Mouse (Mus musculus) lung, embryonic 14.5 days (tissue): ENCODE measurements around the gene Trim5. TPM values are rescaled to one million over a fixed set of nuclear protein-coding genes. Genes with fewer than 3 reads are reported as not detected.

Experiments
- ATAC-seq: fragments of 200-750 bp; cut with Nextera tagmentation; 2 replicates; pipeline ENCODE4 v1.8.0; 2017; ENCODE audit warnings: mild to moderate bottlenecking, moderate TSS enrichment, moderate library complexity; ENCODE audit not compliant: insufficient read depth
- DNase-seq: peaks from one replicate; pipeline ENCODE4 v3.0.0-alpha.2; 2015
- H3K27ac ChIP-seq: fragments of 300-500 bp; sonication (generic); 2 replicates; pipeline ENCODE4 v1.5.1; 2014; ENCODE audit warnings: low read depth, mild to moderate bottlenecking, moderate library complexity
- H3K27me3 ChIP-seq: fragments of 300-500 bp; sonication (generic); 2 replicates; pipeline ENCODE4 v1.6.1; 2014; ENCODE audit warnings: low read length, control low read depth; ENCODE audit not compliant: insufficient read depth
- H3K36me3 ChIP-seq: fragments of 300-500 bp; sonication (generic); 2 replicates; pipeline ENCODE4 v1.6.1; 2014; ENCODE audit warnings: control low read depth; ENCODE audit not compliant: insufficient read depth
- H3K4me1 ChIP-seq: fragments of 300-500 bp; sonication (generic); 2 replicates; pipeline ENCODE4 v1.6.1; 2014; ENCODE audit warnings: antibody characterized with exemption, control low read depth; ENCODE audit not compliant: insufficient read depth
- H3K4me2 ChIP-seq: fragments of 300-500 bp; sonication (generic); 2 replicates; pipeline ENCODE4 v1.6.1; 2014; ENCODE audit warnings: mild to moderate bottlenecking
- H3K4me3 ChIP-seq: fragments of 300-500 bp; sonication (generic); 2 replicates; pipeline ENCODE4 v1.5.1; 2014; ENCODE audit warnings: low read depth, low read length
- H3K9ac ChIP-seq: fragments of 300-500 bp; sonication (generic); 2 replicates; pipeline ENCODE4 v1.6.1; 2014
- H3K9me3 ChIP-seq: fragments of 300-500 bp; sonication (generic); 2 replicates; pipeline ENCODE4 v1.6.1; 2016; ENCODE audit warnings: low read depth, low read length, control low read depth
- CTCF ChIP-seq: IDR thresholded peaks from 2 replicates; pipeline ENCODE4 v1.5.1; 2016; ENCODE audit warnings: antibody characterized with exemption, low read depth
- WGBS: fragments of 180-500 bp; shearing (Covaris S2); extraction: QIAGEN DNeasy Blood & Tissue Kit; methylation state at CpG from one replicate; pipeline ENCODE4 v1.1.7; 2014; 5-methylcytosine and 5-hydroxymethylcytosine counted together
- polyA plus RNA-seq: library from polyadenylated mRNA; unstranded; fragments of >200 nt; fragmentation: Nextera tagmentation; extraction: Ambion mirVana; gene quantifications from 2 replicates; pipeline ENCODE4 v1.2.1, GENCODE M21; 2014

Gene Trim5
- polyA plus RNA-seq, 1 experiment from 2014 or later, result 0.28 TPM

DNA sequence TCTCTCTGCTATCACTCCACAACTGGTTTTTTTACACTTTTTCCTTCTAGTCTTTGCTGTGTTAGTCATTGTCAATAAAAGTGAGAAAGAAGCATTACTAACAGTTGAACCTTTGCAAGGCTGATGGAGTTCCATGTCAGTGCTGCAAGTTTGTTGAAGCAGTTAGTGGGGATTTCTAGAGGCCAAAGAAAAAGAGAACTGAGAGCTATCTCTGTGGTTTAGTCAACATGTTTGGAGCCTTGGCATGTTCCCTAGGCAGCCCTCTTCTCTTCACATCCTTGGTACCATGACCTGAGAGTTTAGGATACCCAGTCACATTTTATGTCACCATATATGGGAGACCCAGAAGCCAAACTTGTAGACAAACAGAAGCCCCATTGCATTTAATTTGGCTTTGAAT is 47.0 kb downstream of the Trim5 start:
- H3K4me1 ChIP-seq, result no peaks in the 10 kb centered on the region
- ATAC-seq, result no peak
- H3K27me3 ChIP-seq, result no peaks in the 10 kb centered on the region
- H3K9ac ChIP-seq, result no peak overlapping the region
- no peak for TF ChIP-seq CTCF
- H3K36me3 ChIP-seq, result no peaks in the 10 kb centered on the region
- no peak overlapping the region for H3K4me2 ChIP-seq
- H3K27ac ChIP-seq, result no peak overlapping the region
- H3K9me3 ChIP-seq, result no peaks in the 10 kb centered on the region
- H3K4me3 ChIP-seq, result no peak overlapping the region
- no peak for DNase-seq

- 39% methylated on average over 2 of the region's 2 CpGs for WGBS
- Histone ChIP-seq H3K4me1 (no peaks in the 10 kb centered on the region), H3K4me2 (no peak overlapping the region), H3K27me3 (no peaks in the 10 kb centered on the region), H3K36me3 (no peaks in the 10 kb centered on the region), H3K9me3 (no peaks in the 10 kb centered on the region), H3K27ac (no peak overlapping the region), H3K9ac (no peak overlapping the region), H3K4me3 (no peak overlapping the region)
- no peak for ATAC-seq
- peak; percentile 42 for DNase-seq
- TF ChIP-seq CTCF, result peak; percentile 71
Measured at GRCm38 (mm10) chr7:104231203-104231602, 56.7 kb downstream of the Trim5 start.

DNA sequence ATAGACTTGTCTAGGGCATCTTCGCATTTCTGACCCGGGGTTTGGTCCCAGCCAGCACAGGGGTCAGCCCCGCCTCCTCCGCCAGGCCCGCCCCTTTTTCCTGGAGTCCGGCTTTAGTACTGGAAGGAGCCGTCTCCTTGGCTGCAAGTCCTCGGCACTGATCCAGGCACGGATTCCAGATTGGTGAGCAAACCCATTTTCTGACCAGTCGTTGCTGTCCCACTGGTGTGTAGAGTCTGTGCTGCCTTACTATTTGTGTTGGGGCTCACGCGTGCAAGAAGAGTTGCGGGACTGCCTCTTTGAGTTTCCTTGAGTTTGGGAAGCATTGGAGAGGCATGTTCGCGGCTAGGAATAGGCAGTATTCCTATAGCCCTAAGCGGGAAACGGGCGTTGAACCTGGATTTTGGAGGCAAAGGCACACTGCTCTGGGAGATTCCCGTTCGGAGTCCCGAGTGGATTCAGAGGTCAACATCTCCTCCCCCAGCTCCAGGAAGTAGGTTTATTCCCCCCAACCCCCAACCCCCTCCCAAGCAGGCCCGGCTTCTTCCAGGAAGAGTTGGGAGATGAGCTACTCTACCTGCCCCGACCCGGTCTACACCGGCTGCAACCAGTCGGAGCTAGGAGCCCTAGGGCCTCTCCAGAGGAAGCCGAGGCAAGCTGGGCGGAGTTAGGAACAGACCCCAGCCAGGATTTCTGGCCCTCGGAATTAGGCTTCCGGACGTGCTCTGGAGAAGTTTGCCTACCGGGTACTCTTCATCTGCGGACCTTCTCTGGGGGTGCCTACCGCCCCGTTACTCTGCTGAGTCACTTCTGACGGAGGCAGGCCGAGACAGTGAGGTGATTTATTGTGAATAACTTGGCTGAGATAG is 69.0 kb downstream of the Trim5 start, which contains the start of gene Trim6:
Trim6 (plus strand) TSS at position 93 of the 869 bp plus-strand sequence.
- no peak for TF ChIP-seq CTCF
- peak; percentile 91; the same call in 1 of the 2 replicates for ATAC-seq

GRCm38 (mm10) chr7:104217881-104218280 is 70.0 kb downstream of the Trim5 start:
- TF ChIP-seq CTCF, result no peak
- Histone ChIP-seq H3K36me3 (no peaks in the 10 kb centered on the region), H3K27ac (no peak overlapping the region), H3K4me2 (no peak overlapping the region), H3K9ac (no peak overlapping the region), H3K27me3 (no peaks in the 10 kb centered on the region), H3K4me3 (no peak overlapping the region), H3K9me3 (no peaks in the 10 kb centered on the region), H3K4me1 (no peaks in the 10 kb centered on the region; the same call in 1 of the 2 replicates)
- DNase-seq, result no peak
- WGBS, result 68% methylated on average over 2 of the region's 2 CpGs
- ATAC-seq, result no peak

More for the DNA sequence above, 69.0 kb downstream of the Trim5 start, which contains the start of gene Trim6:
- Histone ChIP-seq H3K9ac (peak within 1 kb of the TSS; percentile 50), H3K4me1 (no peaks in the 10 kb centered on the region; the same call in 1 of the 2 replicates), H3K4me3 (peak within 1 kb of the TSS; percentile 37), H3K36me3 (no peaks in the 10 kb centered on the region), H3K9me3 (no peaks in the 10 kb centered on the region), H3K4me2 (peak within 1 kb of the TSS; percentile 63), H3K27ac (no peak within 1 kb of the TSS), H3K27me3 (no peaks in the 10 kb centered on the region)
- 3% methylated on average over 37 of the region's 37 CpGs for WGBS
- DNase-seq, result peak; percentile 78

GRCm38 (mm10) chr7:104216011-104216535 is 71.8 kb downstream of the Trim5 start:
- no peak overlapping the region for H3K27ac ChIP-seq
- ATAC-seq (no peak), DNase-seq (no peak)
- H3K36me3 ChIP-seq, result no peaks in the 10 kb centered on the region
- no peaks in the 10 kb centered on the region; the same call in 1 of the 2 replicates for H3K4me1 ChIP-seq
- H3K9ac ChIP-seq, result no peak overlapping the region
- H3K9me3 ChIP-seq, result no peaks in the 10 kb centered on the region
- H3K27me3 ChIP-seq, result no peaks in the 10 kb centered on the region
- WGBS, result 23% methylated on average over 1 of the region's 1 CpGs
- no peak for TF ChIP-seq CTCF
- no peak overlapping the region for H3K4me2 ChIP-seq
- no peak overlapping the region for H3K4me3 ChIP-seq

Other genes with a start within 250 kb of the Trim5 start
- not detected in 2 replicates for gene Olfr642, start 235.4 kb downstream of the Trim5 start, polyA plus RNA-seq
- gene 4930516K23Rik, start 226.6 kb downstream of the Trim5 start, polyA plus RNA-seq, result not detected in 2 replicates
- not detected in 2 replicates for gene Olfr644, start 216.2 kb downstream of the Trim5 start, polyA plus RNA-seq
- not detected in 2 replicates for gene Olfr645, start 202.6 kb downstream of the Trim5 start, polyA plus RNA-seq
- not detected in 2 replicates for gene Olfr646, start 183.2 kb downstream of the Trim5 start, polyA plus RNA-seq
- not detected in 2 replicates for gene Ubqln5, start 158.3 kb downstream of the Trim5 start, polyA plus RNA-seq
- gene Olfr643, start 150.7 kb downstream of the Trim5 start, polyA plus RNA-seq, result not detected in 2 replicates
- not detected in 2 replicates for gene Ubqln3, start 144.8 kb downstream of the Trim5 start, polyA plus RNA-seq
- not detected in 2 replicates for gene Ubqlnl, start 137.5 kb downstream of the Trim5 start, polyA plus RNA-seq
- 0.08 TPM in 1 of 2 replicates, not detected in the other for gene Olfm5, start 123.3 kb downstream of the Trim5 start, polyA plus RNA-seq
- 0.32 and 0.37 TPM in 2 replicates for gene Olfr648, start 104.7 kb downstream of the Trim5 start, polyA plus RNA-seq
- gene Olfr649, start 92.1 kb downstream of the Trim5 start, polyA plus RNA-seq, result not detected in 2 replicates
- gene Trim6, start 69.3 kb downstream of the Trim5 start, polyA plus RNA-seq, result 0.62 and 1.1 TPM in 2 replicates
- 1.4 and 1.6 TPM in 2 replicates for gene Trim34a, start 43.6 kb downstream of the Trim5 start, polyA plus RNA-seq
- 3.2 and 3.6 TPM in 2 replicates for gene Trim12a, start 27.4 kb upstream of the Trim5 start, polyA plus RNA-seq
- gene Trim34b, start 41.4 kb upstream of the Trim5 start, polyA plus RNA-seq, result not detected in 2 replicates
- 1.0 and 1.4 TPM in 2 replicates for gene Trim12c, start 65.3 kb upstream of the Trim5 start, polyA plus RNA-seq
- 0.04 and 0.11 TPM in 2 replicates for gene Trim30b, start 81.8 kb upstream of the Trim5 start, polyA plus RNA-seq
- gene Trim30c, start 112.7 kb upstream of the Trim5 start, polyA plus RNA-seq, result 0.24 and 0.32 TPM in 2 replicates
- 0.71 and 1.2 TPM in 2 replicates for gene Trim30a, start 177.1 kb upstream of the Trim5 start, polyA plus RNA-seq
- gene Trim30d, start 219.8 kb upstream of the Trim5 start, polyA plus RNA-seq, result 0.29 and 0.46 TPM in 2 replicates